ENCODE assay signal across 29 mouse cellular contexts in the genomic region with DNA sequence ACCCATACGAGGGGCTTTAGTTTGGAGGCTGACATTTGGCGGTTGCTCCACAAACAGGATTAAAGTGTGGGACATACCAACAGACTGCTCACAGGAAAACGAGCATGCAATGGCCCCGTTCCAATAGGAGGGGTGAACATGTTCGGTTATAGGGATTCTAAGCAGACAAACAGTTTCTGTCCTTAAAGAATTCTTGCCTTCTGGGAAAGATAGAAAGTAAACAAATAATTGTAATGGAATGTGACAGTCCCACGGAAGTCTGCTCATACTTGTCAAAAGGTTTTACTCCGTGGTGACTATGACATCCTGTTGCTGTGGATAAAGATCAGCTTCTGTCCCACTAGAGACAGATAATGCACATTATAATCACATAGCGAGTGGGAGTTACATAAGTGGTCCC. TPM values are rescaled to one million over a fixed set of nuclear protein-coding genes. Genes with fewer than 3 reads are reported as not detected.
DNase-seq lines count a peak whose midpoint lies in the region; ATAC-seq and TF ChIP-seq lines count a peak whose summit lies in the region.
"Had no signal": no experiment of that assay in that cellular context is flagged by ENCODE, and none has a peak within 500 bp of the region (broad histone marks: within the 10 kb centered on the region; RNA-seq: fewer than 3 reads in every experiment).

No protein-coding gene starts in this region.

- no peak for DNase-seq in lung, postnatal 25 days (ENCODE audit: low spot score)
- DNase-seq in brain, embryonic 14.5 days (ENCODE audit: low read depth): peak; percentile 31
- peak; percentile 33 to 53 for DNase-seq in lung, postnatal 4 days
- DNase-seq: adrenal gland, adult 8-10 months; B cell, adult 2 months; cerebellum, adult 9-10 months; embryo, embryonic 11 days; gastrocnemius, postnatal 14 days; heart, postnatal 14 days; kidney, adult 11 months; kidney, postnatal 36 days; thymus, postnatal 14 days had no signal

- no peaks in the 10 kb centered on the region for H3K9me3 ChIP-seq in lung, embryonic 16.5 days (ENCODE audit: control insufficient read depth, low read length)
- no peaks in the 10 kb centered on the region for H3K9me3 ChIP-seq in embryonic facial prominence, embryonic 15.5 days (replicated peaks)
- H3K9me3 ChIP-seq: hindbrain, embryonic 10.5 days; hindbrain, embryonic 15.5 days; kidney, embryonic 15.5 days; limb, embryonic 10.5 days; limb, embryonic 15.5 days; midbrain, embryonic 10.5 days; neural tube, embryonic 12.5 days had no signal

- H3K27me3 ChIP-seq in lung, embryonic 16.5 days (ENCODE audit: control insufficient read depth, insufficient read depth, low read depth, low read length): no peaks in the 10 kb centered on the region
- H3K27me3 ChIP-seq in embryonic facial prominence, embryonic 15.5 days: no peaks in the 10 kb centered on the region
- H3K27me3 ChIP-seq: CH12.LX; kidney, embryonic 15.5 days; limb, embryonic 15.5 days; neural tube, embryonic 12.5 days had no signal

- H3K4me2 ChIP-seq in lung, embryonic 16.5 days (ENCODE audit: low read depth, low read length): peak overlapping the region; percentile 7; the same call in 1 of the 2 replicates
- H3K4me2 ChIP-seq in embryonic facial prominence, embryonic 15.5 days (replicated peaks): no peak overlapping the region
- H3K4me2 ChIP-seq: hindbrain, embryonic 15.5 days; kidney, embryonic 15.5 days; limb, embryonic 15.5 days; neural tube, embryonic 12.5 days had no signal

- H3K4me3 ChIP-seq in lung, embryonic 16.5 days (ENCODE audit: low read length): no peak overlapping the region
- H3K4me3 ChIP-seq in embryonic facial prominence, embryonic 15.5 days (replicated peaks): no peak overlapping the region
- H3K4me3 ChIP-seq: hindbrain, embryonic 10.5 days; hindbrain, embryonic 15.5 days; kidney, embryonic 15.5 days; layer of hippocampus, adult 2 months; limb, embryonic 10.5 days; limb, embryonic 15.5 days; midbrain, embryonic 10.5 days; myocyte; neural tube, embryonic 12.5 days had no signal

- no peak for TF ChIP-seq POLR2A in brain, embryonic 14.5 days (IDR thresholded peaks at IDR 0.05; ENCODE audit: borderline replicate concordance, extremely low read depth, insufficient read depth, insufficient read length, poor library complexity, severe bottlenecking)

- 26% methylated on average over 8 of the region's 8 CpGs for WGBS in lung, embryonic 16.5 days
- WGBS in embryonic facial prominence, embryonic 15.5 days: 16% methylated on average over 8 of the region's 8 CpGs

- TF ChIP-seq CTCF in brain, embryonic 14.5 days (IDR thresholded peaks at IDR 0.05; ENCODE audit: borderline replicate concordance, extremely low read depth, insufficient read depth, insufficient read length): no peak

- peak; percentile 63 for ATAC-seq in lung, embryonic 16.5 days (ENCODE audit: low read depth)
- no peak for ATAC-seq in embryonic facial prominence, embryonic 15.5 days (ENCODE audit: insufficient number of reproducible peaks, low FRiP score, low TSS enrichment, low read depth)
- ATAC-seq in megakaryocyte-erythroid progenitor cell, adult 5-6 weeks (replicated peaks; ENCODE audit: low FRiP score, low TSS enrichment, poor library complexity, severe bottlenecking): no peak
- no peak for ATAC-seq in erythroid progenitor cell, adult 5-6 weeks (replicated peaks; ENCODE audit: low FRiP score, poor library complexity, severe bottlenecking)
- ATAC-seq: forebrain, embryonic 14.5 days; inflammation-experienced regulatory T-cells, adult 6 months had no signal

- peaks cover 13% of the 10 kb centered on the region for H3K4me1 ChIP-seq in lung, embryonic 16.5 days (replicated peaks; ENCODE audit: control insufficient read depth, insufficient read depth, low read length)
- peaks cover 51% of the 10 kb centered on the region for H3K4me1 ChIP-seq in embryonic facial prominence, embryonic 15.5 days
- H3K4me1 ChIP-seq: neural tube, embryonic 12.5 days had no signal

- no peak overlapping the region for H3K9ac ChIP-seq in lung, embryonic 16.5 days (ENCODE audit: low read length)
- H3K9ac ChIP-seq in embryonic facial prominence, embryonic 15.5 days: no peak overlapping the region
- H3K9ac ChIP-seq: hindbrain, embryonic 15.5 days; kidney, embryonic 15.5 days; limb, embryonic 15.5 days; liver, embryonic 14.5 days; neural tube, embryonic 12.5 days had no signal

- H3K27ac ChIP-seq in lung, embryonic 16.5 days (ENCODE audit: low read length): peak overlapping the region; percentile 60; the same call in 1 of the 2 replicates
- peak overlapping the region; percentile 44; the same call in 1 of the 2 replicates for H3K27ac ChIP-seq in embryonic facial prominence, embryonic 15.5 days (replicated peaks)
- H3K27ac ChIP-seq: hindbrain, embryonic 10.5 days; hindbrain, embryonic 15.5 days; kidney, embryonic 15.5 days; layer of hippocampus, adult 2 months; limb, embryonic 10.5 days; limb, embryonic 15.5 days; liver, embryonic 14.5 days; midbrain, embryonic 10.5 days; neural tube, embryonic 12.5 days had no signal

- no peaks in the 10 kb centered on the region for H3K36me3 ChIP-seq in lung, embryonic 16.5 days (ENCODE audit: control insufficient read depth, insufficient read depth, low read length)
- no peaks in the 10 kb centered on the region for H3K36me3 ChIP-seq in embryonic facial prominence, embryonic 15.5 days
- H3K36me3 ChIP-seq: hindbrain, embryonic 10.5 days; hindbrain, embryonic 15.5 days; kidney, embryonic 15.5 days; limb, embryonic 10.5 days; limb, embryonic 15.5 days; midbrain, embryonic 10.5 days; neural tube, embryonic 12.5 days had no signal

RNA-seq across cellular contexts. Expression of a gene that starts 10.2 kb away (rescaled TPM):
- polyA plus RNA-seq in lung, embryonic 16.5 days (2015; fragmentation: Nextera tagmentation; extraction: Ambion mirVana): 10.2 and 15.2 TPM in 2 replicates
- 34.2 and 46.3 TPM in 2 replicates for polyA plus RNA-seq in brain, embryonic 14.5 days (2012; rRNA removed)
- polyA plus RNA-seq in embryonic facial prominence, embryonic 15.5 days (2015; fragmentation: Nextera tagmentation; extraction: Ambion mirVana): 11.0 and 12.4 TPM in 2 replicates
- 16.3 and 33.8 TPM in 2 replicates for total RNA-seq in megakaryocyte-erythroid progenitor cell, adult 5-6 weeks (2014; fragmentation: Nextera tagmentation)
- 3.9 and 6.4 TPM in 2 replicates for total RNA-seq in megakaryocyte-erythroid progenitor cell, adult 5-6 weeks (2017)
- total RNA-seq in erythroid progenitor cell, adult 5-6 weeks (2015; ENCODE audit: low replicate concordance): 1.4 and 15.5 TPM in 2 replicates
- 2.4 and 6.6 TPM in 2 replicates for total RNA-seq in erythroid progenitor cell, adult 5-6 weeks (2017; ENCODE audit: low replicate concordance)
